Mouse (Mus musculus): Measurements from ENCODE around the gene Eif2ak3.

DNA sequence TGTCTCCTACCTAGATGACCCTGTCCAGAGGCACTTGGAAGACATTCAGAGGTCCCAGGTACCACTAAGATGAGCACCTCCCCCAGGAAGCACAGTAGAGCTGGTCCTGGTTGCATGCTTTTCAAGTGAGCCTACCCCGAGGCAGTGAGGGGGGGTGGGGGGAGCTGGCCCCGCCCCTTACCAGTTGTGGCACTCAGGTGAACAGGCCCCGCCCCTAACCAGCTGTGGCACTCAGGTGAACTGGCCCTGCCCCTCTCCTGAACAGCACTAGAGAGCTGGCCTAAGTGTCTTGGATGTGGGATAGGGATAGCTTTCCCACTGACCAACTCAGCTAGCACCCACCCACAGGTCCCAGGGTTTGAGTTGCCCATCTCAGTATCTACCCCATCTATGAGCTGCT is 5.8 kb upstream of the Eif2ak3 start:
- no peak for TF ChIP-seq MAFK (IDR thresholded peaks at IDR 0.05; ENCODE audit: insufficient read depth, low read depth, low read length)
- TF ChIP-seq HCFC1 (IDR thresholded peaks at IDR 0.05; ENCODE audit: borderline replicate concordance, insufficient read depth, low read length): no peak
- no peak for TF ChIP-seq ZNF384 (IDR thresholded peaks at IDR 0.05; ENCODE audit: low read depth, low read length)
- TF ChIP-seq ZC3H11A (IDR thresholded peaks at IDR 0.05; ENCODE audit: borderline replicate concordance, low read depth, low read length): no peak

All from ES-E14 (cell line).